Mouse (Mus musculus) left cerebral cortex, postnatal 4 days (tissue): Measurements from ENCODE around the gene Mreg. TPM values are rescaled to one million over a fixed set of nuclear protein-coding genes. Genes with fewer than 3 reads are reported as not detected.

Experiments used
- DNase-seq: peaks from one replicate; pipeline ENCODE4 v3.0.0-alpha.2; 2022
- intact Hi-C: fragments of 180-260 bp; cut with DNase I; formaldehyde crosslinking; loops from one replicate; pipeline ENCODE4 v1.15.1; 2025
- total RNA-seq, 2 experiments: library from RNA; stranded (reverse); gene quantifications; 2 replicates each; pipeline ENCODE4 v1.2.3; 2021

Mreg gene
- total RNA-seq, 2 experiments from 2014 or later, result 1.1 to 1.6 TPM

DNA sequence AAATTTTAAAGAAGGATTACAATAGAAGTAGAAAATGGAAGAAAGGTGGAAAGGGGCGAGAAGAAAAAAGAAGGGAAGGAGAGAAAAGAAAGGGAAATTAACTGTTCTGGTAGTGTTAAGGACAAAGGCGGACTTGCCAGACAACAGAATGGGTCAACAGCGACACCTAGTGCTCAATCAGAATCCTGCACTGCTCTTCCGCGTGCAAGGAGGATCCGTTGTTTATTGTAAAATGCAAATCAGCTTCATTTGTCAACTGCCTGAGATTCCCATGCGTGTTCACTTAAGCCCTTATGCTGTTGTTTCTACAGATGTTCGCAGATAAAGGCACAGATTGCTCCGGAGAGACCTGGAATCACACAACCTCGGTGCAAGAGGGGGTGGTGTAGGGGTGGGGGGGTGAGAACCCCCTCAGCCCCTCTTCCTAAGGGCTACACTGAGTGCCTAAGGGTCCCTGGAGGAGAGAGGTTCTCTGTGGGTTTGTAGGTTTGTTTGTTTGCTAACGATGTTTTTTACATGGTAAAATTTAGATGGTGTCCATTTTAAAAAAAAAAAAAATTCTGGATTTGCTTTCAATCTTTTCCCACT is 70.1 kb downstream of the Mreg start:
- intact Hi-C loops, result no loop called here
- peak; percentile 56 for DNase-seq

DNA sequence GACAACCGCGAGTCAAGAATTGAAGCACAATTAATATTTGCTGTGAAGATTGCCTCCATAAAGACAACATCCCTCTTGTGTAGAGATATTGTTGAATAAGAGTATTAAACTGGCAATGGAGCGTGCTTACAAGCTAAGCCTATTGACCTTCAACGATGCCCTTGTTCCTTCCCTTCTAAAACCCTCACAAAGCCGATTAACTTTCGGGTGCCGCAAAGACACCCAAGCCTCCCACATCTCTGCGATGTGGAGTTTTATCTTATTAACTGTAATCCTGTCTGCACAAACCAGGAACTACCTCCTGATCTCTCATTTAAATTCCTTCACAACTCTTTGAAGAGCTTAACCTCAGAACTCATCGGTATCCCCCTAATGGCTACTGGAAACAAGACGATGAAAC is 76.0 kb downstream of the Mreg start:
- intact Hi-C loops, result no loop called here
- no peak for DNase-seq

DNA sequence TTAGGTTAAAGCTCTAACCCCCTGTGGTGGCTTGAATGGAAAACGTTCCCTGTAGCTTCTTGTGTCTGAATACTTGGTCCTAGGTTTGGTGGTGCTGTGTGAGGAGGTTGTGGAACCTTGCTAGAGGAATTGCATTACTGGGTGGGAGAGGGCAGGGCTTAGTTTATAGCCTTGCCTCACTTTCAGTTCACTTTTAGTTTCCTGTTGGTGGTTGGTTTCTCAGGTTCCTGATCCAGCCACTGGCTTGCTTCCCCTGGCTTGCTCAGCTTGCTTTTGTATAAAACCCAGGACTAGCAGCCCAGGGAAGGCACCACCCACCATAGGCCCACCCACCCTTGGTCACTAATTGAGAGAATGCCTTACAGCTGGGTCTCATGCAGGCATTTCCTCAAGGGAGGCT is 77.6 kb downstream of the Mreg start:
- intact Hi-C loops, result no loop called here
- DNase-seq, result no peak

DNA sequence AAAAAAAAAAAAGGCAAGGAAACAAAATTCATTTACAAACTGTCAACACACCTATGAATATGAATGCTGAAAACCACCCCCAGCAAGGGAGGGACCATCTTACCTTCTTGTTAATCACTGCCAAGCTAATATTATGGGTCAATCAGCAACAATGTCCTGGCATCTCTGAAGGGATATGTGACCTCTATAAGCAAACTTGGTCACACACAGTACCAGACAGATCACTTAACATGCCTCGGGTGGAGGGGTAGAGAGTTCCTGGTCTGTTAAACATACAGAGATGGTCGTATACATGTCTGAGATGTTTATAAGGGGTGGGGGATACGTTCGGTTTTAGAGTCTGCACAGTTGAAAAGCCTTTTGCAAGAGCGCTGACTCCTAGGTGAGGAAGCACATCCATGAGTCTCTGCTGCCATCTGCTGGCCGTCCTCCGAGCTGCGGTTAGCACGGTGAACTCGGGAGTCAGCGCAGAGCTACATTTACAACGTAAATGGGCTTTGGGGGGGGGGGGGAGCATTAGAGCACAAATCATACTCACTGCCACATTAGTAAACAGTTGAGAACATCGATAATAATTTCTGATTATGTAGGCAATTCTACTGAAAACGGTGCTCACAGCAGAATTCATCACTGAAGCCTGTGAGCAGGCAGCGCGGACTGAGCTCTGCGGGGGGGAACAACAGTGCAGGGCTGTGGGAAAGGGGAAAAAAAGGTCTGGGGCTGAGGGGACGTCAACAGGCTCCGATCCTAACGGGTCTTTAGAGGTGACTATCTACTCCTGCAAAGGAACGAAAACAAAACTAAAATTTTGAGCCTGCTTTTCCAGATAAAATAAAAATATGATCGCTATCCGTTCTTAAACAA is 88.4 kb downstream of the Mreg start:
- peak; percentile 91 for DNase-seq
- intact Hi-C loops, result loop anchor here (10.0 kb wide), 1 partner anchor 839 kb away; no protein-coding TSS in a partner anchor

DNA sequence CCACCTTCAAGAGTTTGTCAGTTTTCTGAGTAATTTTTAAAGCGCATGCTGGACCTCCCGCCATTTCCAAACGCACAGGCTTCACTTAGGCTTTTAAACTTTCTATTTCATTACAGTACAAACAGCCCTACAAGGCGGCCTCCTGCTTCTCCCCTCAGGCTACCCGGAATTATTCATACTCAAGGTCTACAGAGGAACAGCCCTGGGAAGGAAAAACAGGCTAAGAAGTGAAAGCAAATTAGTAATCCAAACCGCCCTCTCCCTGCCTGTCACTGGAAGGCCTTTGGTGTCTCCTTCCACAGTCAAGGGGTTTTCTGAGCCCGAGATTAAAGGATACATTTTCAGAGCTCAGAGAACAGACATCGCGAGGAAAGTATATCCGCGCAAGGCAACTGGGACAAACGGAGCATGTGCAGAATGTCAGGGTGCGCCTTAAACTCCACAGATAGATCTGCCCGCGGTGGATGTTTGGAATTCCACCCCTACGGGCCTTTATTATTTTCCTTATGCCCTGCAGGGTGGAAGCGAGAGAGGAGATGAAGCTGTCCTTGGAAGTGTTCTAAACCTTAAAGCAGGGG is 90.4 kb downstream of the Mreg start:
- intact Hi-C loops, result loop anchor here (10.0 kb wide), 1 partner anchor 837 kb away; no protein-coding TSS in a partner anchor
- DNase-seq, result no peak

DNA sequence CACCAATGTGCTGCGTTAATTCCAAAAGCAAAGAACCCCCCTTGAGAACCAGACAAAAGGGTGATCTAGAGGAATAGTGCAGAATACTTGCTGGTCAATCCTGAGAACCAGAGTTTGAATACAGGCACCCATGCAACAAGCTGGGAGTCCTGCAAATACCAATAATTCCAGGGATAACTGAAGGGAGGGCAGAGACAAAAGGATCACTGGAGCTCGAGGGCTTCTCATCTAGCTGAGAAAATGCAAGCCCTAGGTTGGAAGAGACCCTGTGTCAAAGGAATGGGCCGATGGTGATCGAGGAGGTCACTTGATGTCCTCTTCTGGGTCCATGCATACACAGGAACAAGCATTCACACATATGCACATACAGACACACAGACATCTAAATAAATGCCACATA is 92.1 kb downstream of the Mreg start:
- no peak for DNase-seq
- intact Hi-C loops, result loop anchor here (10.0 kb wide), 1 partner anchor 835 kb away; no protein-coding TSS in a partner anchor

DNA sequence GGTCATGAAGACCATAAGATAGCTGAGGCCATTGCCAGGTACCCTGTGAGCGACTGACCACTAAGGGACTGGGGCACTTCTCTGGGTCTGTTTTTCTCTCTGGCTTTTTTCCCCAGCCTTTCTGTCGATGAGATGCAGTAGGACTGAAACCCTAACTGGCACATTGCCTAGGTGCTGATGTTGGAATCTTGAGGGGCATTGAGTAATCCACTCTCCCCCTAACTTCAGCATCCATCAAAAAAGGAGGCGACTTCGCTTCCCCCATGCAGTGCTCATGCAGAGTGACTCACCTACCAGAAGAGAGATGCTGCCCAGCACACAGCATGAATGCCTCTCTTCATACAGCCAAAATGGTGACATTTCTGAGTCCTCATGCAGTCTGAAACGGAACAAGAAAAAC is 97.9 kb downstream of the Mreg start:
- intact Hi-C loops, result no loop called here
- DNase-seq, result no peak

Other genes with a start within 250 kb of the Mreg start
- gene Pecr, start 72.0 kb upstream of the Mreg start, total RNA-seq, result 1 to 10 TPM; 4.8 to 5.6 TPM
- gene Tmem169, start 72.1 kb upstream of the Mreg start, total RNA-seq, result 10 to 100 TPM; 35.1 to 38.4 TPM
- 10 to 100 TPM; 11.0 to 12.2 TPM for gene Xrcc5, start 95.1 kb upstream of the Mreg start, total RNA-seq